Mouse (Mus musculus) hindbrain, embryonic 10.5 days (tissue): ENCODE results near the gene Flcn. TPM values are rescaled to one million over a fixed set of nuclear protein-coding genes. Genes with fewer than 3 reads are reported as not detected.

ENCODE experiments used
- DNase-seq: peaks from one replicate; pipeline ENCODE4 v3.0.0-alpha.2; 2017; ENCODE audit warnings: low spot score
- H3K27ac ChIP-seq: fragments of 300-500 bp; sonication (generic); 2 replicates; pipeline ENCODE4 v1.5.1; 2016; ENCODE audit warnings: mild to moderate bottlenecking, moderate library complexity
- H3K27me3 ChIP-seq: fragments of 300-500 bp; sonication (generic); 2 replicates; pipeline ENCODE4 v1.6.1; 2016; ENCODE audit warnings: mild to moderate bottlenecking; ENCODE audit not compliant: poor library complexity, insufficient read depth, severe bottlenecking
- H3K36me3 ChIP-seq: fragments of 300-500 bp; sonication (generic); 2 replicates; pipeline ENCODE4 v1.6.1; 2016; ENCODE audit warnings: mild to moderate bottlenecking, moderate library complexity
- H3K4me1 ChIP-seq: fragments of 300-500 bp; sonication (generic); replicated peaks from 2 replicates; pipeline ENCODE4 v1.6.1; 2016; ENCODE audit warnings: mild to moderate bottlenecking
- H3K4me3 ChIP-seq: fragments of 300-500 bp; sonication (generic); 2 replicates; pipeline ENCODE4 v1.5.1; 2016; ENCODE audit warnings: mild to moderate bottlenecking, moderate library complexity
- H3K9me3 ChIP-seq: fragments of 300-500 bp; sonication (generic); 2 replicates; pipeline ENCODE4 v1.6.1; 2016; ENCODE audit warnings: mild to moderate bottlenecking, moderate library complexity
- WGBS: fragments of 180-500 bp; shearing (Covaris S2); methylation state at CpG from one replicate; pipeline ENCODE4 v1.1.7; 2016; 5-methylcytosine and 5-hydroxymethylcytosine counted together
- polyA plus RNA-seq: library from polyadenylated mRNA; unstranded; fragments of >200 nt; fragmentation: Nextera tagmentation; extraction: Ambion mirVana; gene quantifications from 2 replicates; pipeline ENCODE4 v1.2.1, GENCODE M21; 2016

Gene Flcn
- polyA plus RNA-seq, 1 experiment from 2014 or later: 29.6 TPM

DNA sequence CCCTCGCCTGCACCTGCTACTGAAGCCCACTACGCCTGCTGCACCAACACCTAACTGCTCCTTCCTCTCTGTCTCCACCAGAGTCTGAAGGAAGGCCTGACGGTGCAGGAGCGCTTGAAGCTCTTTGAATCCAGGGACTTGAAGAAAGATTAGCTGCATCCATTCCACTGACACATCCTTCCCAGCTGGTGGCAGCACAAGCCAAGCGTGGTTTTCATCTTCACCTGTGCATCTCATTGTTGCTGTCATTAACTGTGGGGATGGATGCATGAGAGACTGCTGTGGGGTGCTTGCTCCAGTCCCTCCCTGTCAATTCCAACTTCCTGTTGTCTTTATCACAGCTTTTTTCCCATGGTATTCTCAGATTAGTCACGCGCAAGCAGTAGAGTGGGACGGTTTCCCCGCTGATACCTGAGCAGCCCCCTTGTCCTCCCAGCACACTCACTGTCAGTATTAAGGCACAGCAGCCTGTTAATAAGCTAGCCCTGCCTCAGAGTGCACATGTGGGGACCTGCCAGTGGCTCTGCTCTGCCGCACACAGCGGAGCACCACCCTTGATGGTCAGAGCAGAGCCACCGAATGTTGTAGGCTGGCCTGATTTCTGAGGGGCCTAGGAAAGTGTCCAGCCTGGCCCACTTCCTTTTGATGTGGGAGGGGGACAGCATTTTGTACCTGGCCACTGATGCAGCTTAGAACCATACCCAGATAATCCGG lies 34.2 kb downstream of the Flcn start:
- no peaks in the 10 kb centered on the region for H3K4me1 ChIP-seq
- peaks cover 85% of the 10 kb centered on the region for H3K36me3 ChIP-seq
- no peak overlapping the region for H3K27ac ChIP-seq
- WGBS: 89% methylated on average over 13 of the region's 13 CpGs
- DNase-seq: no peak
- H3K4me3 ChIP-seq: no peak overlapping the region
- H3K27me3 ChIP-seq: no peaks in the 10 kb centered on the region
- no peaks in the 10 kb centered on the region for H3K9me3 ChIP-seq

DNA sequence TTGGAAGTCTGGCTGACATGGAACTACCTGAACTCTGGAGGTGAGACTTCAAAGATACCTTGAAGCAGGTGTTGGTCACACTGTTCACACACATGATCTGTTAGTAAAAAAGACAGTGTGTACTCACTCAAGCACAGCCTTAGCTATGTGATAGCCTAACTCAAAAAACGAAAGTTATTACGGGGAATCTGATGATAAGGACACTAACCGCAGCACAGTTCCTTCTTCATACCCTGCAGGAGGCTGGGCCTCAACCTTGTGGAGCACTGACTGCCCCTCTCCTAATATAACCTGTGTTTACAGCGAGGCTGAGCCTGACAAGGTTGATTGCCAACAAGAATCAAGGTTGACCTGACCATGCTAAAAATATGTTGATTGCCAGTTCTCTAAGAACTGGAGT lies 35.3 kb downstream of the Flcn start:
- Histone ChIP-seq H3K9me3 (no peaks in the 10 kb centered on the region), H3K27ac (no peak overlapping the region), H3K4me3 (no peak overlapping the region), H3K4me1 (no peaks in the 10 kb centered on the region), H3K27me3 (no peaks in the 10 kb centered on the region), H3K36me3 (peaks cover 95% of the 10 kb centered on the region)
- 93% methylated on average over 4 of the region's 4 CpGs for WGBS
- no peak for DNase-seq

GRCm38 (mm10) chr11:59772902-59773301 lies 36.9 kb downstream of the Flcn start:
- Histone ChIP-seq H3K9me3 (no peaks in the 10 kb centered on the region), H3K4me3 (no peak overlapping the region), H3K27ac (no peak overlapping the region), H3K4me1 (no peaks in the 10 kb centered on the region), H3K36me3 (peaks cover 100% of the 10 kb centered on the region), H3K27me3 (no peaks in the 10 kb centered on the region)
- DNase-seq: no peak
- 90% methylated on average over 4 of the region's 4 CpGs for WGBS

GRCm38 (mm10) chr11:59772291-59772690 lies 37.5 kb downstream of the Flcn start:
- no peak for DNase-seq
- Histone ChIP-seq H3K27ac (no peak overlapping the region), H3K36me3 (peaks cover 100% of the 10 kb centered on the region), H3K9me3 (no peaks in the 10 kb centered on the region), H3K4me3 (no peak overlapping the region), H3K4me1 (no peaks in the 10 kb centered on the region), H3K27me3 (no peaks in the 10 kb centered on the region)
- 91% methylated on average over 2 of the region's 2 CpGs for WGBS

GRCm38 (mm10) chr11:59770753-59771152 lies 39.1 kb downstream of the Flcn start:
- H3K27ac ChIP-seq: no peak overlapping the region
- no peaks in the 10 kb centered on the region for H3K4me1 ChIP-seq
- no peak for DNase-seq
- no peaks in the 10 kb centered on the region for H3K9me3 ChIP-seq
- no peaks in the 10 kb centered on the region for H3K27me3 ChIP-seq
- no peak overlapping the region for H3K4me3 ChIP-seq
- WGBS: 94% methylated on average over 7 of the region's 7 CpGs
- H3K36me3 ChIP-seq: peaks cover 100% of the 10 kb centered on the region

DNA sequence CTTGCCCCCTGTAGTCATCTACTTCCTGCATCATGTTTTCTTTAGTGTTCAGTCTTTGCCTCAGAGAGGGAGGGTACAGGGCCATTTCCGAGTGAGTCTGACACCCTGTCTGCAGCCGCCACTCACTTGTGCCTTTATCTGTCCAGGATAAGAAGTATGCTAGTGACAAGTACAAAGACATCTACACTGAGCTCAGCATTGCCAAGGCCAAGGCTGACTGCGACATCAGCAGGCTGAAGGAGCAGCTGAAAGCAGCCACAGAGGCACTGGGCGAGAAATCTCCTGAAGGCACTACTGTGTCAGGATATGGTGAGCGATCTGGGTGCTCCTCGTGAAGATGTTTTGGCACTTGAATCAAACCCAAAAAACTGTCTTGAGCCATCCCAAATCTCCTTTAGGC lies 40.1 kb downstream of the Flcn start:
- H3K9me3 ChIP-seq: no peaks in the 10 kb centered on the region
- H3K4me1 ChIP-seq: no peaks in the 10 kb centered on the region
- H3K4me3 ChIP-seq: no peak overlapping the region
- no peaks in the 10 kb centered on the region for H3K27me3 ChIP-seq
- WGBS: 90% methylated on average over 6 of the region's 6 CpGs
- DNase-seq: no peak
- peaks cover 100% of the 10 kb centered on the region for H3K36me3 ChIP-seq
- no peak overlapping the region for H3K27ac ChIP-seq

DNA sequence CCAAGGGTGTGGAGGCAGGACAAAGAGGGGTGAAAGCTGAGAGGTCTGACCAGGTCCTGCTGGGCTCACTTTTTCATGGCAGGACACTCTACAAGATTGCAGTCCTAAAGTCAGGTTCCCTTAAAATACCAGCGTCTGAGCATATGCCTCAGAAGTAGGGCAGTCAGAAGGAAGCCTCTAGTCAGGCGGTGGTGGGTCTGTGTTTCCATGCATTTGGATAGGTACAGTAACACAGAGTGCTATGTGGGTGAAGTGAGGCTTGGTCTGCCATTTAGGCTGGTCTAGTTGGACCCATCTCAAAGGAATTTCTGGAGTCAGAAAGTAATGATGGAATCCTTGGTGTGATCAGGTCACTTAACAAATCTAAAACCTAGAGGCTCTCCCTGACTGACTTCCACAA lies 40.5 kb downstream of the Flcn start:
- WGBS: 92% methylated on average over 2 of the region's 2 CpGs
- Histone ChIP-seq H3K36me3 (peaks cover 100% of the 10 kb centered on the region), H3K4me3 (no peak overlapping the region), H3K27ac (no peak overlapping the region), H3K27me3 (no peaks in the 10 kb centered on the region), H3K4me1 (no peaks in the 10 kb centered on the region), H3K9me3 (no peaks in the 10 kb centered on the region)
- DNase-seq: no peak

GRCm38 (mm10) chr11:59760796-59761195 lies 49.0 kb downstream of the Flcn start:
- Histone ChIP-seq H3K9me3 (no peaks in the 10 kb centered on the region), H3K36me3 (peaks cover 98% of the 10 kb centered on the region), H3K27ac (no peak overlapping the region), H3K4me3 (no peak overlapping the region), H3K27me3 (no peaks in the 10 kb centered on the region), H3K4me1 (no peaks in the 10 kb centered on the region)
- no peak for DNase-seq
- WGBS: 92% methylated on average over 6 of the region's 6 CpGs

DNA sequence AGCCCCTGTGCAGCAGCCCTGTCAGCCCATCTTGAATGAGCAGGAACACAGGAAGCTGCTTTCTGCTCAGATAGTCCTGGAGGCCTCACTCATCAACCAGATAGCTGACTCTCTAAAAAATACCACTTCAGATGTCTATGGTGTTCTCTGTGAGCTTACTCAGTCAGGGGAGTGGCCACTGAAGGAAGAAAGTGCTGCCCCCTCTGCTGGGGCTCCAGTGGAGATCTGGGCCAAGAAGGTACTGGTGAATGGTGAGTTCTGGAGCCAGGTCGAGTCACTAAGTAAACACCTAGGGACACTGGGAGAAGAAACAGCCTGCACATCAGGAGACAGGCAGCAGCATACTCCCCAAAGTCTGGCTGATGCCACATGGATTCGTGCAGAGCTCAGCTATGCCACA lies 50.2 kb downstream of the Flcn start:
- Histone ChIP-seq H3K9me3 (no peaks in the 10 kb centered on the region), H3K27me3 (no peaks in the 10 kb centered on the region), H3K27ac (no peak overlapping the region), H3K36me3 (peaks cover 98% of the 10 kb centered on the region), H3K4me3 (no peak overlapping the region), H3K4me1 (no peaks in the 10 kb centered on the region)
- no peak for DNase-seq
- WGBS: 91% methylated on average over 2 of the region's 2 CpGs

GRCm38 (mm10) chr11:59759178-59759577 lies 50.6 kb downstream of the Flcn start:
- 92% methylated on average over 4 of the region's 4 CpGs for WGBS
- DNase-seq: no peak
- H3K27ac ChIP-seq: no peak overlapping the region
- H3K4me3 ChIP-seq: no peak overlapping the region
- H3K4me1 ChIP-seq: no peaks in the 10 kb centered on the region
- H3K36me3 ChIP-seq: peaks cover 98% of the 10 kb centered on the region
- H3K9me3 ChIP-seq: no peaks in the 10 kb centered on the region
- no peaks in the 10 kb centered on the region for H3K27me3 ChIP-seq

DNA sequence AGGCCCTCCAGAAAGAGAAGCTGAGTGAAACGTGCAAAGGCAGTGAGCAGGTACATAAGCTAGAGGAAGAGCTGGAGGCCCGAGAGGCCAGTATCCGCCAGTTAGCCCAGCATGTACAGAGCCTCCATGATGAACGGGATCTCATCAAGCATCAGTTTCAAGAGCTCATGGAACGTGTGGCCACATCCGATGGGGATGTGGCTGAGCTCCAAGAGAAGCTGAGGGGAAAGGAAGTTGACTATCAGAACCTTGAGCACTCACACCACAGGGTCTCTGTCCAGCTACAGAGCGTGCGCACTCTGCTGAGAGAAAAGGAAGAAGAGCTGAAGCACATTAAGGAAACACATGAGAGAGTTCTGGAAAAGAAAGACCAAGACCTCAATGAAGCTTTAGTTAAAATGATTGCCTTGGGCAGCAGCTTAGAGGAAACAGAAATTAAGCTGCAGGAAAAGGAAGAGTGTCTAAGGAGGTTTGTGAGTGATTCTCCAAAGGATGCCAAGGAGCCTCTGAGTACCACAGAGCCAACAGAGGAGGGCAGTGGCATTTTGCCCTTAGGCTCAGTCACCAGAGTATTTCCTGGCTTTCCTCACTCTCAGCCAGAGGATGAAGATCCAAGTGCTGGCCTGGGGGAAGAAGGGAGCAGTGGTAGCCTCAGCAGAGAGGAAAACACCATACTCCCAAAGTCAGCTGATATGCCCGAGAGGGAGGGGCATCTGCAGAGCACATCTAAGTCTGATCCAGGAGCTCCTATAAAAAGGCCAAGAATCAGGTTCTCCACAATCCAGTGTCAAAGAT lies 51.4 kb downstream of the Flcn start:
- DNase-seq: no peak
- WGBS: 93% methylated on average over 9 of the region's 9 CpGs
- no peaks in the 10 kb centered on the region for H3K9me3 ChIP-seq

GRCm38 (mm10) chr11:59756351-59756750 lies 53.5 kb downstream of the Flcn start:
- H3K4me1 ChIP-seq: no peaks in the 10 kb centered on the region
- H3K9me3 ChIP-seq: no peaks in the 10 kb centered on the region
- H3K27me3 ChIP-seq: no peaks in the 10 kb centered on the region
- DNase-seq: no peak
- no peak overlapping the region for H3K4me3 ChIP-seq
- 65% methylated on average over 4 of the region's 4 CpGs for WGBS
- H3K27ac ChIP-seq: no peak overlapping the region
- H3K36me3 ChIP-seq: peaks cover 100% of the 10 kb centered on the region

More for the DNA sequence above, 51.4 kb downstream of the Flcn start:
- H3K36me3 ChIP-seq: peaks cover 98% of the 10 kb centered on the region
- H3K4me3 ChIP-seq: no peak overlapping the region
- no peaks in the 10 kb centered on the region for H3K27me3 ChIP-seq
- H3K4me1 ChIP-seq: no peaks in the 10 kb centered on the region
- no peak overlapping the region for H3K27ac ChIP-seq

DNA sequence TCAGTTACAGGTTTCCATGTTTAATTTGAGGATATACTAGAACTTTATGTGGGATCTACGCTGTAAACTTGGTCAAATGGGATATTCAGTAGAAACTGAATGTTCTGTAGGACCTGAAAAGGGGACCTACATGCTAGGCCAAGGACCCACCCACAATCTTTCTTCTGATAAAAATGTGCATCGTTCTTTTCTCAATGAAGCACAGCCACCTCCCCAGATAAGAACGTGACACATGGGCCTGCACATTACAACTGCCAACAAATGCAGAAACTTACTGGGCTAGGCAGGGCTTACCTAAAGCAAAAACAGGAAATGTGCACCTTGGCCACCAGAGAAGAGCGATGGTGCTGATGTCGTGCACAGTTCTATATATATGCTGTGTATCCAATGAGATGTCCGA lies 55.3 kb downstream of the Flcn start:
- H3K4me1 ChIP-seq: no peaks in the 10 kb centered on the region
- H3K9me3 ChIP-seq: no peaks in the 10 kb centered on the region
- 97% methylated on average over 6 of the region's 6 CpGs for WGBS
- H3K27me3 ChIP-seq: no peaks in the 10 kb centered on the region
- no peak for DNase-seq
- H3K4me3 ChIP-seq: no peak overlapping the region
- peaks cover 100% of the 10 kb centered on the region for H3K36me3 ChIP-seq
- H3K27ac ChIP-seq: no peak overlapping the region
